Mouse (Mus musculus) monocyte, adult 5-6 weeks (primary cell): ENCODE measurements at regions not wholly inside any gene's neighbourhood (a gene's known extent, or its start where the extent isn't known, plus 50 kb on each side); places are given as distances from the start of the nearest gene placed in this dataset.

Experiments
- ATAC-seq: fragments of 153-309, 156-312 bp; replicated peaks from 2 replicates; pipeline ENCODE4 v1.8.0; 2017; ENCODE audit warnings: mild to moderate bottlenecking; ENCODE audit not compliant: low TSS enrichment, insufficient number of reproducible peaks, severe bottlenecking, poor library complexity, low FRiP score

GRCm38 (mm10) chr13:59246984-59247537 is 338.0 kb downstream of the Agtpbp1 start:
- no peak for ATAC-seq

GRCm38 (mm10) chr13:59246070-59246469 is 339.0 kb downstream of the Agtpbp1 start:
- no peak for ATAC-seq

GRCm38 (mm10) chr13:59244622-59245021 is 340.4 kb downstream of the Agtpbp1 start:
- no peak for ATAC-seq

- peak; percentile 64 for ATAC-seq
These were observed 342.4 kb downstream of the Agtpbp1 start for GRCm38 (mm10) chr13:59242671-59243070.

- no peak for ATAC-seq
These were observed 346.3 kb downstream of the Agtpbp1 start for GRCm38 (mm10) chr13:59238696-59239095.

GRCm38 (mm10) chr13:59235836-59236235 is 349.2 kb downstream of the Agtpbp1 start:
- ATAC-seq: no peak

- peak; percentile 68 for ATAC-seq
These were observed 355.9 kb downstream of the Agtpbp1 start for GRCm38 (mm10) chr13:59229111-59229541.

GRCm38 (mm10) chr13:59228059-59228830 is 356.8 kb downstream of the Agtpbp1 start:
- peak; percentile 63 for ATAC-seq

GRCm38 (mm10) chr13:59227523-59228058 is 357.4 kb downstream of the Agtpbp1 start:
- ATAC-seq: no peak

- no peak for ATAC-seq
These were observed 364.4 kb downstream of the Agtpbp1 start for GRCm38 (mm10) chr13:59220587-59220986.

- no peak for ATAC-seq
These were observed 364.9 kb downstream of the Agtpbp1 start for GRCm38 (mm10) chr13:59220156-59220555.

GRCm38 (mm10) chr13:59216686-59217298 is 368.2 kb downstream of the Agtpbp1 start:
- no peak for ATAC-seq

GRCm38 (mm10) chr13:59212296-59212701 is 372.7 kb downstream of the Agtpbp1 start:
- ATAC-seq: no peak

GRCm38 (mm10) chr13:59210828-59211227 is 374.2 kb downstream of the Agtpbp1 start:
- ATAC-seq: no peak

GRCm38 (mm10) chr13:59206186-59206585 is 378.8 kb downstream of the Agtpbp1 start:
- ATAC-seq: no peak

- ATAC-seq: no peak
These were observed 380.5 kb downstream of the Agtpbp1 start for GRCm38 (mm10) chr13:59204506-59204905.

- no peak for ATAC-seq
These were observed 388.7 kb downstream of the Agtpbp1 start for GRCm38 (mm10) chr13:59196311-59196710.

- ATAC-seq: no peak
These were observed 382.1 kb downstream of the Ntrk2 start for GRCm38 (mm10) chr13:59188431-59188830.
